Mouse (Mus musculus): ENCODE data around the gene Csf2ra. TPM values are rescaled to one million over a fixed set of nuclear protein-coding genes. Genes with fewer than 3 reads are reported as not detected.
"Not testable (repeated sequence)": the region's sequence is repeated elsewhere in the genome, so short reads cannot be mapped to it uniquely, and the experiment has no call there.

Gene Csf2ra
- polyA plus RNA-seq (2016; fragmentation: Nextera tagmentation; extraction: Ambion mirVana) = 27.9 and 28.1 TPM in 2 replicates

DNA sequence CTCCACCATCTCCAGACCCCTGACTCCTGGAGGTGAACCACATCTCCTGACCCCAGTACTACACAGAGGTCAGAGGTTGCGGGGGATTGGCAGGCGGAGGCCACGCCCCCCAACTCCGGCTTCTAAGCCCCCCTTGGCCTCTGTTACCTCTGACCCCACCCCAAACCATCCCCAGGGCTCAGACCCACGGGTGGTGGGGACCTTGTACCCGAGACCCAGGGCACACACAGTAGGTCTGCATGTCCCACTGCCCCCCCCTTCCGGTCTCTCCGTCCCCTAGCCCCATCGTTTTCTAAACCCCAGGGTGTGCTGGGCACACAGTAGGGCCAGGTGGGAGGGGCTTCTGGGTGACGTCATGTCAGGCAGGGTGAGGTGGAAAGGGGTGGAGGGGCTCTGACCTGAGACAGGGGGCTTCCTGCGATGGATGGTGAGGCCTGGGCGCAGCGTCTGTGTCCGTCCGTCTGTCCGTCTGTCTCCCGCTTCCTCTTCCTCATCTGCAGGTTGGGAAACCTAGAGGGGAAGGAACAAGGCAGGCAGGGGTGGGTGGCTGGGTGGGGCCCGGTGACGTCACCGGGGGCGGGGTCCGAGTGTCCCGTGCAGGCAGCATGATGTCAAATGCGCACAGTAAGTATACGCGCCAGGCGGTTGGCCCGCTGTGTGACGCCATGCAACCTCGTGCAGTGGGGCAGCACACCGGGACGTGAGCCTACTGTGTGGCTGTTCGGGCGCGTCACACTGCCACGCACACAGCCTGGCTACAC lies at the start of gene Csf2ra:
Gene Csf2ra (minus strand): TSS at position 489 of the 761 bp plus-strand sequence.
- Histone ChIP-seq H3K27ac (peak within 1 kb of the TSS; percentile 94), H3K9me3 (peaks cover 8% of the 10 kb centered on the region; the same call in 1 of the 2 replicates), H3K4me3 (peak within 1 kb of the TSS; percentile 79), H3K36me3 (0 out of 2 replicates have a peak, but pooled peaks cover 6% of the 10 kb centered on the region), H3K27me3 (ENCODE audit: insufficient read depth, poor library complexity, severe bottlenecking) (no peaks in the 10 kb centered on the region), H3K4me1 (peaks cover 26% of the 10 kb centered on the region)
- 53% methylated on average over 36 of the region's 36 CpGs for WGBS
- no peak for DNase-seq (ENCODE audit: low spot score)

DNA sequence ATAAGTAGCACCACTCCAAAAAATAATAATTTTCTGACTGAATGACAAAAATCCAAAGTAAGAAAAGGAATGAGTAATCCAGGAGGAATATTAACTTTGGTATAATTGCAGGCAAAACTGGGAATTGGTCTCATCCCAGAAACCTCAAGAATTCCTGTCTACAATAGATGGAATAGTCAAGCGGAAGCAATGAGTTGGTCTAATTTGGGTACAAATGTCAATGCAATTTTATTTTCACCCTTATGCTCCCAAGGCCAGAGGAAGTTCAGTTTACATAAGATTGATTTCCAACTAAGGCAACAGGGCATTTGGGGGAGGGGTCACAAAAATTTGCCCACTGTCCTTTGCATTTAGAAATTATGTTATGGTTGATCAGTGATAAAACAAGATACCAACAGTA lies 47.2 kb upstream of the Csf2ra start:
- no peaks in the 10 kb centered on the region for H3K4me1 ChIP-seq
- H3K27ac ChIP-seq = no peak overlapping the region
- WGBS = 87% methylated on average over 1 of the region's 1 CpGs
- no peaks in the 10 kb centered on the region for H3K9me3 ChIP-seq
- no peaks in the 10 kb centered on the region for H3K36me3 ChIP-seq
- H3K4me3 ChIP-seq = no peak overlapping the region
- H3K27me3 ChIP-seq (ENCODE audit: insufficient read depth, poor library complexity, severe bottlenecking) = no peaks in the 10 kb centered on the region
- DNase-seq (ENCODE audit: low spot score) = no peak

GRCm38 (mm10) chr19:61269141-61269540 lies 40.9 kb upstream of the Csf2ra start:
- not testable (repeated sequence) for H3K9me3 ChIP-seq; H3K27ac ChIP-seq; H3K27me3 ChIP-seq (ENCODE audit: insufficient read depth, poor library complexity, severe bottlenecking); H3K4me3 ChIP-seq; DNase-seq (ENCODE audit: low spot score); H3K4me1 ChIP-seq; H3K36me3 ChIP-seq
- WGBS = 28% methylated on average over 11 of the region's 11 CpGs

DNA sequence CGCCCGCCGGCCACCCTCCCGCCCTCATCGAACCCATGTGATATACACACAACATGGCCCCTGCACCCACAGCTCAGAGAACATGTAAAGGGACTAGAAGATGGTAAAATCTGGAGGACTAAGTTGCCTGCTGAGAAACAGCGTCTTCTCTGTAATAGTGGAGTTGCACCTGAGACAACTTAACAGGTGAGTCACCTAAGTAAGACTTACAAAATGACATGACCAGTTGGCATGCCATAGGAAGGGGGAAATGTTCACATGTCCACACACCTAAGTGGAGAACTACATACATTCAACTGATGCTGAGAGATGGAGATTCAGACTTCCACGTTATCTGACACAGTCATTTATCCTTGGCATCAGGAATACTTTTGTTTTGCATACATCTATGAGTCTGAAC lies 38.9 kb upstream of the Csf2ra start:
- Histone ChIP-seq H3K9me3 (no peaks in the 10 kb centered on the region), H3K4me1 (no peaks in the 10 kb centered on the region), H3K27ac (no peak overlapping the region), H3K36me3 (no peaks in the 10 kb centered on the region), H3K27me3 (ENCODE audit: insufficient read depth, poor library complexity, severe bottlenecking) (no peaks in the 10 kb centered on the region), H3K4me3 (no peak overlapping the region)
- 21% methylated on average over 7 of the region's 7 CpGs for WGBS
- DNase-seq (ENCODE audit: low spot score) = no peak

DNA sequence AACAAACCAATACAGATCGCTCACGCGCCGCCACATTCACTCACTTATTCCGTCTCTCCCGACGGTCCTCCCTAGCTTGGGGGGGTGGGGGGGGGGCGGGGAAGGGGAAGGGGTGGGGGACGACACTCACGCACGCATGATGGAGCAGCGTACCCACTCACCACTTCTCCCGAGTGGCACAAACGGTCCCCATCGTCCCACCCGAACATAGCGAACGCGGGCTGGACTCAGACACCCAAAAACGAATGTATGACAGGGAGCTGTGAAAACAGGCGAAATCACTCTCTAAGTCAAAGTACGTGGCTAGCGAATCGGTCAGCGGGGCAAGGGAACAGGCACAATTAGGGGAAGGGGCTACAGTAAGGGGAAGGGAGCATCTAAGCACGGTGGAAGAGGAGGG lies 38.4 kb upstream of the Csf2ra start:
- Histone ChIP-seq H3K9me3 (no peaks in the 10 kb centered on the region), H3K27me3 (ENCODE audit: insufficient read depth, poor library complexity, severe bottlenecking) (no peaks in the 10 kb centered on the region), H3K4me1 (no peaks in the 10 kb centered on the region), H3K27ac (no peak overlapping the region), H3K4me3 (no peak overlapping the region), H3K36me3 (no peaks in the 10 kb centered on the region)
- peak; percentile 98 for DNase-seq (ENCODE audit: low spot score)
- WGBS = 2% methylated on average over 26 of the region's 26 CpGs

DNA sequence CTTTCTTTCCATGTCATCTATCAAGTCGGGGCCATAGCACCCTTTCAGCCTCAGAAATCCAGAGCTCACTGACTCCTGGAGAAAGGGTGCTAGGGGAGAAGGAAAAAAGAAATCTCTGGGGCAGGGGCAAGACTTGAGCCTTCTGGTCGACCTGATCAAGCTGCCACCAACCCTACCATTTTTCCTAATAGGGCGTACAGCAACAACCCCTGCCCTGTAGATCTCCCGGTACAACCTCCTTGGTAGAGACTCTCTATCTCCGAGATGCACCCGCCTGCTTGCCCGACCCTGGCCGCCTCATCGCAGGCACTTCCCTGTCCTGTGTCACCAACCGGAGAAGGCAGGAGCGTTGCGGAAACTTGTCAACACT lies 38.0 kb upstream of the Csf2ra start:
- no peaks in the 10 kb centered on the region for H3K36me3 ChIP-seq
- H3K27me3 ChIP-seq (ENCODE audit: insufficient read depth, poor library complexity, severe bottlenecking) = no peaks in the 10 kb centered on the region
- no peaks in the 10 kb centered on the region for H3K4me1 ChIP-seq
- DNase-seq (ENCODE audit: low spot score) = peak; percentile 87
- no peak overlapping the region for H3K27ac ChIP-seq
- H3K9me3 ChIP-seq = no peaks in the 10 kb centered on the region
- no peak overlapping the region for H3K4me3 ChIP-seq
- 2% methylated on average over 12 of the region's 12 CpGs for WGBS

DNA sequence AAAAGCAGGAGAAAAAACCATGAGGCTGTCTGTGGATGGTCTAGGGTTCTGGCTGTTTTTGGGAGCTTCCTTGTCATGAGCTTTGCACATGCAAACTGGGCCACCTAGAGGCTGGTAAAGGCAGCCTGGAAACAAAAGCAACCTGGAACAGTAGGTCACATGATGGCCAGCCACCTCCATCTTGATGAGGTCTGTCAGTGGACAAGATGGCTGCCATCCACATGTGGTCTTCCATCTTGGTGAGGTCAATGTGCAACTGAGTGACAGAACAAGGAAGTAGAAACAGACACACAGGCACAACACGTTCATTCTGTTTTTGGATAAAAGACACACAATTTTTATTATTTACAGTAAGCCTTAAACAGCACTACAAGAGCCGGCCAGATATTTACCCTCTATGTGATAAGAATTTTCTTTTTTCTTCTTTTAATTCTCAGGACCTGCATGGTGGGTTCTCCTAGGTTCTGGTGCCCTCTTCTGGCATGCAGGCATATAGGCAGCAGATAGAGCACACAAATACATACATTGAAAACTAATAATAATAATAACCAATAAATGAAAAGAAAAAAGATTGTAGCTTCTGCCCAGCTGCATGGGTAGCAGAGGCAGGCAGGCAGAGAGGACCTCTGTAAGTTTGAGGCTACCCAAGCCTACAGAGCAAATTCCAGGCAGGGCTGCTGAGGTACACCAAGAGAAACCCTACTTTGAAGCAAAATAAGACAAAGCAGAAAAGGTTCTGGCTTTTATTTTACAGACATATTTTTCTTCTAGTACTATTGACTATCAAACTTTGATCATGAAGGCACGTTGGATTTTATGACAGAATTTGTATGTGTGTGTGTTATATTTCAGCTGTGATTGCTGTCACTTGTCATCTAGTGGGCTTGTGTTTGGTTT lies 37.4 kb upstream of the Csf2ra start:
- Histone ChIP-seq H3K9me3 (no peaks in the 10 kb centered on the region), H3K4me1 (no peaks in the 10 kb centered on the region), H3K27ac (no peak overlapping the region), H3K4me3 (0 out of 2 replicates have a peak overlapping the region, but pooled peaks have one; percentile 12), H3K27me3 (ENCODE audit: insufficient read depth, poor library complexity, severe bottlenecking) (no peaks in the 10 kb centered on the region), H3K36me3 (no peaks in the 10 kb centered on the region)
- 21% methylated on average over 3 of the region's 3 CpGs for WGBS
- peak; percentile 92 for DNase-seq (ENCODE audit: low spot score)

GRCm38 (mm10) chr19:61264933-61265332 lies 36.7 kb upstream of the Csf2ra start:
- no peak overlapping the region for H3K4me3 ChIP-seq
- H3K27me3 ChIP-seq (ENCODE audit: insufficient read depth, poor library complexity, severe bottlenecking) = no peaks in the 10 kb centered on the region
- H3K27ac ChIP-seq = no peak overlapping the region
- no peaks in the 10 kb centered on the region for H3K4me1 ChIP-seq
- no peaks in the 10 kb centered on the region for H3K36me3 ChIP-seq
- DNase-seq (ENCODE audit: low spot score) = no peak
- H3K9me3 ChIP-seq = no peaks in the 10 kb centered on the region

DNA sequence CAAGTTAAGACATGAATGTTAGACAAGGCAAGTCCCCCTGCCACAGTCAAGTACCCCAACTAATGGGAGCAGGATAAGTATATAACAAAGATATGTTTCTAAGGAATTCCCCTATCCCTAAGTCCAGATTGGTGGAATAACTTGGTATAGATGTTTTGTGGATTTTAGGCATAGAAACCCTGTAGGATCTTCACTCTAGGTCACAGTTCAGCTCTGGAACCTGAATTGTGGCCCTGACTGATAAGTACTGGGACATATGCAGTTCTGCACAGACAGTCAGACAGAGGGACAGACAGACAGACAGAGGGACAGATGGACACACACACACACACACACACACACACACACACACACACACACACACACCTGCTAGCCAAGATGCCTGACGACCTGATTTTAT lies 36.0 kb upstream of the Csf2ra start:
- H3K36me3 ChIP-seq = no peaks in the 10 kb centered on the region
- 100% methylated on average over 1 of the region's 1 CpGs for WGBS
- H3K27ac ChIP-seq = no peak overlapping the region
- H3K4me1 ChIP-seq = no peaks in the 10 kb centered on the region
- no peaks in the 10 kb centered on the region for H3K9me3 ChIP-seq
- no peak overlapping the region for H3K4me3 ChIP-seq
- peak; percentile 87 for DNase-seq (ENCODE audit: low spot score)
- H3K27me3 ChIP-seq (ENCODE audit: insufficient read depth, poor library complexity, severe bottlenecking) = no peaks in the 10 kb centered on the region

- H3K4me1 ChIP-seq = no peaks in the 10 kb centered on the region
- 76% methylated on average over 1 of the region's 1 CpGs for WGBS
- no peak for DNase-seq (ENCODE audit: low spot score)
- H3K36me3 ChIP-seq = no peaks in the 10 kb centered on the region
- H3K4me3 ChIP-seq = no peak overlapping the region
- no peaks in the 10 kb centered on the region for H3K27me3 ChIP-seq (ENCODE audit: insufficient read depth, poor library complexity, severe bottlenecking)
- H3K27ac ChIP-seq = no peak overlapping the region
- H3K9me3 ChIP-seq = no peaks in the 10 kb centered on the region
Measured at GRCm38 (mm10) chr19:61261241-61261640, 33.0 kb upstream of the Csf2ra start.

DNA sequence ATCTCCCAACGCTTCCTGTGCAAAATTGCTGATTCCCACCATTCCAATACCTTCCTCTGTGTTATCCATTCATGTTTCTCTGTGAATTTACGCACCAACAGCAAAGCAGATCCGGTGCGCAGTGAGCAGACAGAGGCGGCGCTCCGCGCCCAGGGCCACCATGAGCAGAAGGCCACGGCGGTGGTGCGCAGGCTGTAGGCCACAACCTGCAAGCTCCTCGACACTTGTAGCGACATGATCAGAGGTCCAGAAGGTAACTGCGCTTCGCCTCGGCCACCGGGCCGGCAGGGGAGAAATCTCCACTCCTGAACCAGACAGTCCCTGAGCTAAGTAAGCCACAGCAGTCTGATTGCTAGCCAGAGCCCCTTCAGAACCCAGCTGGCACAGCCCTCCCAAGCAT lies 29.5 kb upstream of the Csf2ra start:
- no peak for DNase-seq (ENCODE audit: low spot score)
- 89% methylated on average over 18 of the region's 18 CpGs for WGBS

DNA sequence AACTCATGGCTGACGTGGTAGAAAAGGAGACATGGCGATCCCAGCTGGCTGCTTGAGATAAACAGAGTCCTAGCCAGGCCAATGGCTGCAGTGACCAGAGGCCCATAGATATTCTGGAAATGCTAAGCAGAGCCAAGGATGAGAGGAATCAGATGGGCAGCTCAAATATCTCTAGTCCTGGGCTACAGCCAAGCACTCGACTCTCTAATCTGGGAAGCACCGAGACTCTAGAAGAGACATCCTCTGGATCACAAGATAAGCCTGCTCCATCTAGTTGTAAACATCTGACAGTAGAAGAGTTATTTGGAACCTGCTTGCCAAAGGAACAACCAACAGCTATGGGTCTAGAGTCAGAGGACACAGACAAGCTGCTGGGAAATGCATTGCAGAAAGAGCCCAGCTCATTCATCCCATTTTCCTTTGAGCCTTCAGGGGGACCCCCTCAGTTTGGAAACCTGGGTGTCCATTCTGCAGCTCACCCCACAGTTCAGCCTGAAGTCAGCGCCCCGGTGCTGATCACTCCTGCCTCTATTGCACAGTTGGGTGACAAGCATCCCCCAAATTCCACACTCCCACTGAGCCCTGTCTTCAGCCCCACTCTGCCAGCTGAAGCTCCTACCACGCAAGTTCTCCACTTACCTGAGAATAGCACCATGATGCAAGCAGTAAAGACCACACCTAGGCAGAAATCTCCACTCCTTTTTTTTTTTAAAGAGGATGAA lies 28.1 kb upstream of the Csf2ra start:
- H3K27ac ChIP-seq = no peak overlapping the region
- H3K4me1 ChIP-seq = no peaks in the 10 kb centered on the region
- DNase-seq (ENCODE audit: low spot score) = no peak
- no peaks in the 10 kb centered on the region for H3K9me3 ChIP-seq
- H3K36me3 ChIP-seq = no peaks in the 10 kb centered on the region
- 84% methylated on average over 7 of the region's 7 CpGs for WGBS
- H3K4me3 ChIP-seq = no peak overlapping the region
- H3K27me3 ChIP-seq (ENCODE audit: insufficient read depth, poor library complexity, severe bottlenecking) = no peaks in the 10 kb centered on the region

More for the DNA sequence above, 29.5 kb upstream of the Csf2ra start:
- Histone ChIP-seq H3K4me3 (no peak overlapping the region), H3K36me3 (no peaks in the 10 kb centered on the region), H3K4me1 (no peaks in the 10 kb centered on the region), H3K27me3 (ENCODE audit: insufficient read depth, poor library complexity, severe bottlenecking) (no peaks in the 10 kb centered on the region), H3K27ac (no peak overlapping the region), H3K9me3 (no peaks in the 10 kb centered on the region)

- H3K4me3 ChIP-seq; H3K4me1 ChIP-seq; H3K36me3 ChIP-seq; H3K27ac ChIP-seq; H3K27me3 ChIP-seq (ENCODE audit: insufficient read depth, poor library complexity, severe bottlenecking); DNase-seq (ENCODE audit: low spot score); H3K9me3 ChIP-seq: not testable (repeated sequence)
- WGBS = 78% methylated on average over 4 of the region's 4 CpGs
Measured at GRCm38 (mm10) chr19:61247334-61247733, 19.1 kb upstream of the Csf2ra start.

All from heart, embryonic 10.5 days (tissue).